Mouse (Mus musculus) hindbrain, postnatal 0 days (tissue): ENCODE measurements around the gene Tut1. TPM values are rescaled to one million over a fixed set of nuclear protein-coding genes. Genes with fewer than 3 reads are reported as not detected.

ENCODE experiments used
- ATAC-seq: fragments of 200-750 bp; cut with Nextera tagmentation; 2 replicates; pipeline ENCODE4 v1.8.0; 2017; ENCODE audit warnings: mild to moderate bottlenecking, moderate TSS enrichment, moderate library complexity
- DNase-seq: peaks from one replicate; pipeline ENCODE4 v3.0.0-alpha.2; 2015; ENCODE audit warnings: low spot score
- H3K27ac ChIP-seq: fragments of 300-500 bp; sonication (generic); 2 replicates; pipeline ENCODE4 v1.5.1; 2014; ENCODE audit warnings: mild to moderate bottlenecking
- H3K27me3 ChIP-seq: fragments of 300-500 bp; sonication (generic); 2 replicates; pipeline ENCODE4 v1.6.1; 2014; ENCODE audit warnings: low read length, mixed read lengths; ENCODE audit not compliant: insufficient read depth
- H3K36me3 ChIP-seq: fragments of 300-500 bp; sonication (generic); 2 replicates; pipeline ENCODE4 v1.6.1; 2014; ENCODE audit warnings: low read length, mixed read lengths; ENCODE audit not compliant: insufficient read depth
- H3K4me1 ChIP-seq: fragments of 300-500 bp; sonication (generic); 2 replicates; pipeline ENCODE4 v1.6.1; 2014; ENCODE audit warnings: antibody characterized with exemption, low read length, mixed read lengths; ENCODE audit not compliant: insufficient read depth
- H3K4me2 ChIP-seq: fragments of 300-500 bp; sonication (generic); 2 replicates; pipeline ENCODE4 v1.6.1; 2014; ENCODE audit warnings: low read depth, mild to moderate bottlenecking, low read length, moderate library complexity, mixed read lengths
- H3K4me3 ChIP-seq: fragments of 300-500 bp; sonication (generic); 2 replicates; pipeline ENCODE4 v1.5.1; 2014; ENCODE audit warnings: low read length
- H3K9ac ChIP-seq: fragments of 300-500 bp; sonication (generic); replicated peaks from 2 replicates; pipeline ENCODE4 v1.6.1; 2014; ENCODE audit warnings: mild to moderate bottlenecking, low read length, moderate library complexity, mixed read lengths
- H3K9me3 ChIP-seq: fragments of 300-500 bp; sonication (generic); 2 replicates; pipeline ENCODE4 v1.6.1; 2016; ENCODE audit warnings: low read length, mixed read lengths
- CTCF ChIP-seq: IDR thresholded peaks from 2 replicates; pipeline ENCODE4 v1.5.1; 2016; ENCODE audit warnings: antibody characterized with exemption, control low read depth, low read depth
- WGBS: fragments of 180-500 bp; shearing (Covaris S2); extraction: QIAGEN DNeasy Blood & Tissue Kit; methylation state at CpG from one replicate; pipeline ENCODE4 v1.1.7; 2014; 5-methylcytosine and 5-hydroxymethylcytosine counted together
- polyA plus RNA-seq: library from polyadenylated mRNA; unstranded; fragments of >200 nt; fragmentation: Nextera tagmentation; extraction: Ambion mirVana; gene quantifications from 2 replicates; pipeline ENCODE4 v1.2.1, GENCODE M21; 2015
- total RNA-seq: library from RNA; depleted of rRNA; stranded (reverse); fragments of >200 nt; gene quantifications from 2 replicates; pipeline ENCODE4 v1.2.3, GENCODE M21; 2014

Gene Tut1
- total and polyA plus RNA-seq, 2 experiments from 2014 or later = 16.0 to 23.4 TPM

DNA sequence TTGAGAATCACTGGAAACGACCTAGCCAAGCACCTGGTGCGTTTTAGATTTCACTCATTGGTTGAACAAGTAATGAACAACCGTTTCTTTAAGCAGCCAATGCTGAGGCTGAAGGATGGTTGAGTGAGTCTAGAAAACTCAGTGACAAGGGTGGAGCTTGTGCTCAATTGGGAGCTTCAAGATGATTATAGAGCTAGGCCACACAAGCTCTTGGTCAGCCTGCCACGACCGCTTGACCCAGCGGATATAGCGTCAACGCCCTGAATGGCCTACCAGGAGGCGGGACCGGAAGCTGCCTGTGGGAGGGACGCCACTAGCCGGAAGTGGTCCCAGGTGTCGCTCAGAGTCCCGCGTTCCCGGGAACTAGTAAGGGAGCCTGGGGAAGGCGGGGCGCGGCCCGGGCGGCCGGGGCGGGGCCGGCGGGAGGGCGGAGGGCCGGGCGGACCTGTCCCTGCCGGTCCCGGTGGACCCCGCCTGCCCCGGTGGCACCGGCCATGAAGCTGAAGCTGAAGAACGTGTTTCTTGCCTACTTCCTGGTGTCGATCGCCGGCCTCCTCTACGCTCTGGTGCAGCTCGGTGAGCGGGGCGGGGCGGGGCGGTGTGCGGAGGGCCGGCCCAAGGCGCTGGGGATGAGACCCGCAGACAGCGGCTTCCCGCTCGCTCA, 33.4 kb upstream of the Tut1 start, which contains the start of gene B3gat3:
B3gat3 (plus strand) TSS at position 302 of the 664 bp plus-strand sequence.
- peaks cover 9% of the 10 kb centered on the region for H3K4me1 ChIP-seq

DNA sequence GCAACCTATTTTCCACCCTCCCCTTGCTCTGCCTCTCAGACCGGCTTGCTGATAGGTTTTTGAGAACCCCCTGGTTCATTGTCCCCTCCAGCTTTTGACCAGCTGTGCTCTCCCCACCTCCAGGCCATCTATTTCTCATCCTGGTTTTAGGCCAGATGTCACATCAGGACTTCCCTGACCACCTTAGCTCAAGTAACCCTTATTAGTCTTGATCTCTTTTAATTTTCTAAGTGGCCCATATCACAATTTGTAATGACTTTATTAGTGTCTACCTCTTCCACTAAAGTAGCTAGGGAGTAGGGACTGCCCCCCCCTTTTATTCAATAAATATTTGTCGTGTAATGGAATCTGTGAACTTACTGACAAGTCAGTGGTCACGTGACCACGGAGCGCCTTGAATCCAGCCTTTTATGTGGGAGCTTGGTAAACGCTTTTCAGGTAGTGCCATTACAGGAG, 32.8 kb upstream of the Tut1 start:
- Histone ChIP-seq H3K9me3 (no peaks in the 10 kb centered on the region), H3K27ac (peak overlapping the region; percentile 79), H3K4me3 (peak overlapping the region; percentile 89), H3K4me2 (peak overlapping the region; percentile 91), H3K4me1 (peaks cover 9% of the 10 kb centered on the region), H3K9ac (peak overlapping the region; percentile 85), H3K27me3 (no peaks in the 10 kb centered on the region), H3K36me3 (peaks cover 17% of the 10 kb centered on the region)
- DNase-seq = peak; percentile 57
- TF ChIP-seq CTCF = no peak
- no peak for ATAC-seq
- WGBS = under 1% methylated on average over 6 of the region's 6 CpGs

More for the DNA sequence above, 33.4 kb upstream of the Tut1 start, which contains the start of gene B3gat3:
- ATAC-seq (peak; percentile 98), DNase-seq (peak; percentile 96)
- no peaks in the 10 kb centered on the region for H3K9me3 ChIP-seq
- H3K36me3 ChIP-seq = peaks cover 19% of the 10 kb centered on the region
- peak within 1 kb of the TSS; percentile 91 for H3K4me2 ChIP-seq
- H3K27ac ChIP-seq = peak within 1 kb of the TSS; percentile 79
- WGBS = 4% methylated on average over 31 of the region's 50 CpGs
- peak within 1 kb of the TSS; percentile 89 for H3K4me3 ChIP-seq
- H3K9ac ChIP-seq = peak within 1 kb of the TSS; percentile 85
- no peak for TF ChIP-seq CTCF
- no peaks in the 10 kb centered on the region for H3K27me3 ChIP-seq

DNA sequence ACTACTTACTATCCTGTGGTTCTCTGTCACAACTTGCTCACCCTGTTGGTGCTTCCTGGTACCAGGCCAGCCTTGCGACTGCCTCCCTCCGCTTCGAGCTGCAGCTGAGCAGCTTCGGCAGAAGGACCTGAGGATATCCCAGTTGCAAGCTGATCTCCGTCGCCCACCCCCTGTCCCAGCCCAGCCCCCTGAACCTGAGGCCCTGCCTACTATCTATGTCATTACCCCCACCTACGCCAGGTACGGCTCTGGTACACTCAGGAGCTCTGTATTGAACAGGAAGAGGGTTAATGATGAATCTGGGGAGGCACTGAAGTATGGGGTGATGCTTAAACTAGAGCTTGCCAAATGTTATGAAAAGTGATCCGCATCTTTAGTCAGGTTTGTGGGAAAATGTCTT, 31.9 kb upstream of the Tut1 start:
- peaks cover 13% of the 10 kb centered on the region for H3K36me3 ChIP-seq
- peaks cover 9% of the 10 kb centered on the region for H3K4me1 ChIP-seq
- no peaks in the 10 kb centered on the region for H3K27me3 ChIP-seq
- no peak for ATAC-seq
- TF ChIP-seq CTCF = no peak
- peak overlapping the region; percentile 91 for H3K4me2 ChIP-seq
- no peak overlapping the region for H3K4me3 ChIP-seq
- no peak overlapping the region for H3K27ac ChIP-seq
- no peak overlapping the region for H3K9ac ChIP-seq
- no peak for DNase-seq
- WGBS = 75% methylated on average over 9 of the region's 9 CpGs
- no peaks in the 10 kb centered on the region for H3K9me3 ChIP-seq

DNA sequence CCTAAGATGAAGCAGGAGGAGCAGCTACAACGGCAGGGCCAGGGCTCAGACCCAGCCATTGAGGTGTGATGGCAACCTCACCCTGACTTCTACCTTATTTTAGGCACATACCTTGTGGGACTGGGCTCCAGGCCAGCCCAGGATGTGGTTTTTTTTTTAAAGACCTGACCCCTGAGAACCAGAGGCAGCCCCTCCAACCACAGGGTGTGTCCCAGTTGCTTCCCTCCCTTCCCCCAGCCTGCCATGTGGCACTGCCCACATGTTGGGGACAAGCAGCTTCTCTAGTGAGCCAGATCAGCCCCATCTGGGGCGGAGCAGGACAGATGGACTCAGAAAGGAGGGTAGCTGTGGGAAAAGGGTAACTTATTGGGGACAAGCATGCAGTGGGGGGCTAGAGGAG, 26.9 kb upstream of the Tut1 start:
- H3K4me2 ChIP-seq = no peak overlapping the region
- H3K4me1 ChIP-seq = no peaks in the 10 kb centered on the region; the same call in 1 of the 2 replicates
- WGBS = 87% methylated on average over 2 of the region's 2 CpGs
- no peak overlapping the region for H3K27ac ChIP-seq
- no peaks in the 10 kb centered on the region for H3K9me3 ChIP-seq
- ATAC-seq = no peak
- TF ChIP-seq CTCF = no peak
- no peak overlapping the region for H3K4me3 ChIP-seq
- H3K36me3 ChIP-seq = peaks cover 8% of the 10 kb centered on the region; the same call in 1 of the 2 replicates
- no peaks in the 10 kb centered on the region for H3K27me3 ChIP-seq
- DNase-seq = no peak
- H3K9ac ChIP-seq = no peak overlapping the region

DNA sequence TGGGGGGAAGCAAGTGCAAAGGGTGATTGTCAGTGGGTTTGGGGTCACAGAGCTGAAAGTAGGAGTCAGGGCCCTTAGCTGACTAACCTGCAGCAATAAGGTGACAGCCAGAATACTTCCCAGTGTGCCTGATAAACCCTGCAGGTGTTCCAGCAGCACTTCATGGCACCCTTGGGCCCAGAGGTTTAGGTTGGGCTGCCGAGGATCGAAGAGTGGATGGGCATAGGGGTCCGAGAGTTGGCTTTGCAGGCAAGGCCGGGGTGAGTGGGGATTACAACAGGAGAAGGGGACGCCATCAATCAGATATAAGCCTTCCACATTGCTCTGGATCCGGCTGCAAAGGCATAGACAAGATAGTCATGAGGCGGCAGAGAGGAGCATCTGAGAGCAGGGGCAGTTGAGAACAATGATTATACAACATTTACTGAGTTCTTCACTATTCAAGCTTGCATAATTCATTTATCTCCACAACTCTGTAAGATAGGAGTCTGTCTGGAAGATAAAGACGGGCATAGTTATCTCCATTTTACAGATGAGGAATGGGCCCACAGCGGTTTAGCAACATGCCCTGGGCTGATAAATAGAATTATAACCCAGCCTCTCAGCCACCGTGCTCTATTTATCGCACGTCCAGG, 25.6 kb upstream of the Tut1 start:
- WGBS = 91% methylated on average over 12 of the region's 12 CpGs
- H3K4me3 ChIP-seq = no peak overlapping the region
- TF ChIP-seq CTCF = no peak
- peaks cover 8% of the 10 kb centered on the region; the same call in 1 of the 2 replicates for H3K36me3 ChIP-seq
- H3K27me3 ChIP-seq = no peaks in the 10 kb centered on the region
- no peak for DNase-seq
- H3K9ac ChIP-seq = no peak overlapping the region
- no peak for ATAC-seq
- no peak overlapping the region for H3K4me2 ChIP-seq
- H3K4me1 ChIP-seq = no peaks in the 10 kb centered on the region
- 0 out of 2 replicates have a peak overlapping the region, but pooled peaks have one; percentile 62 for H3K27ac ChIP-seq
- no peaks in the 10 kb centered on the region for H3K9me3 ChIP-seq

DNA sequence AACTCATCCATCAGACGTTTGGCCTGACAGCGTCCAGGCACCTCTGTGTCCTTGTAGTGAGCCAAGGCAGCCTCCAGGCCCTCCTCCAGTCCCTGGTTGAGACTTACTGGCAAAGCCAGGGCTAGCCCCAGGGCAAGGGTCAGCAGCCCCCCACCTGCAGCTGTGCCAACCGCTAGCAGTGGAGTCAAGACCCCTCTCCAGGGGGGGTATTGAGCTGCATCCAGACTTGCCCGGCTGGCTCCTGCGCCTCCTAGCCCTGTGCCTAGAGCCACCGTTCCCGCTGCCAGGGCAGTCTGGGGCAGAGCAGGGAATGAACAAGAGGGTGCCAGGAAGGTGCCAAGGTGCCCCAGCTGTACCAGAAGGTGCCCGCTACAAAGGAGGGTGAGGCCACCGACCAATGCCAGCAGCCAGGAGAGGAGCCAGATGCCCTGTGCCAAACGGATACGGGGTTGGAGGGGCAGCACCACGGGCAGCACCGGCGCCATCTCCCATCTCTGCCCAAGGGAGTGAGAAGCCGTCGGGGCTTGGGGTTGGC, 24.9 kb upstream of the Tut1 start:
- H3K36me3 ChIP-seq = peaks cover 8% of the 10 kb centered on the region; the same call in 1 of the 2 replicates
- H3K9me3 ChIP-seq = no peaks in the 10 kb centered on the region
- H3K4me3 ChIP-seq = peak overlapping the region; percentile 53
- DNase-seq (no peak), ATAC-seq (peak; percentile 9)
- TF ChIP-seq CTCF = no peak
- H3K4me1 ChIP-seq = no peaks in the 10 kb centered on the region
- H3K27me3 ChIP-seq = no peaks in the 10 kb centered on the region
- WGBS = 15% methylated on average over 16 of the region's 16 CpGs
- H3K27ac ChIP-seq = peak overlapping the region; percentile 62; the same call in 1 of the 2 replicates
- peak overlapping the region; percentile 59; the same call in 1 of the 2 replicates for H3K9ac ChIP-seq
- H3K4me2 ChIP-seq = peak overlapping the region; percentile 71
